Mouse (Mus musculus) lung, adult 2 months (tissue): Measurements from ENCODE around the gene Kng2. TPM values are rescaled to one million over a fixed set of nuclear protein-coding genes. Genes with fewer than 3 reads are reported as not detected.
"Not testable (repeated sequence)": the region's sequence is repeated elsewhere in the genome, so short reads cannot be mapped to it uniquely, and the experiment has no call there.

ENCODE experiments used
- DNase-seq: peaks from one replicate; pipeline ENCODE4 v3.0.0; 2022
- H3K4me1 ChIP-seq: fragments of 200-500 bp; 2 replicates; pipeline ENCODE4 v1.6.1; 2011; ENCODE audit warnings: low read length; ENCODE audit not compliant: control insufficient read depth, insufficient read depth
- H3K4me3 ChIP-seq: fragments of 200-500 bp; replicated peaks from 2 replicates; pipeline ENCODE3; 2011; ENCODE audit warnings: low read depth, mild to moderate bottlenecking, control low read depth, low read length; ENCODE audit errors: extremely low read depth
- CTCF ChIP-seq: fragments of 200-500 bp; IDR thresholded peaks from 2 replicates; pipeline ENCODE4 v1.5.1; 2011; ENCODE audit warnings: mild to moderate bottlenecking, low read length, control low read depth; ENCODE audit not compliant: insufficient read depth
- POLR2A ChIP-seq: fragments of 200-500 bp; IDR thresholded peaks from 2 replicates; pipeline ENCODE4 v1.6.1; 2011; ENCODE audit warnings: low read depth, mild to moderate bottlenecking, control low read depth, low read length, borderline replicate concordance; ENCODE audit errors: extremely low read depth
- WGBS: fragments of 180-500 bp; shearing (Covaris S2); methylation state at CpG from one replicate; pipeline ENCODE4 v1.1.7; 2018; 5-methylcytosine and 5-hydroxymethylcytosine counted together
- polyA plus RNA-seq: library from polyadenylated mRNA; depleted of rRNA; stranded (reverse); fragments of >200 nt; gene quantifications from 2 replicates; pipeline ENCODE4 v1.2.3, GENCODE M21; 2012; rRNA removed

The Kng2 gene
- polyA plus RNA-seq: 0.51 TPM in 1 of 2 replicates, not detected in the other

DNA sequence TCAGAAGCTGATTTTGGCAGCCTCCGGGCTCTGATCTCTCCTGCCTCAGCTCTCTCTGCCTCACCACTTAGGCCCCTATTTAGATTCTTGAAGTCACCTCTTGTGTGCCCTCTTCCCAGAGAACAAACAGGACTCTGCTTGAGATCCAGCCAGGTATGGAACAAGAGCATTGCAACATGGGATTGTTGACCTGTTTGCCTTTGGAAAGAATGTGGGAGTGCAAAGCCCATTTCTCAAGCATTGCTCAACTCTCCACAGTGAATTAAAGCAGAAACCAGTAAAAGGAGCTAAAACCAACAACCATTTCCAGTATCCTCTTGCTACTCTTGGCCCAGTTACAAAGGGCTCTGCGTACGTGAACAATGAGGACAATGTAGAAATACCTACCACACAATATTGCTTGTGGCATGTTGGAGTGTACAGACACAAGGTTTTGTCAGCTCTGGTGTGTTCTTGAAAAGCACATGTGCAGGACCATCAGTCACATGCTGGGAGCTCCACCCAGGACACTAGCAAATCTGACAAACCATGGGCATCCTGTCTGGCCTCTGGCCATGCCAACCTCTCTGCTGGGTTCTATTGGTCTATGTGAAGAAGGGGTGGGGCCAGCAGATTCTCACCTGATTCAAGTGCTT is at the start of gene Kng2:
Gene Kng2 (minus strand): TSS at position 517 of the 635 bp plus-strand sequence.
- H3K4me3 ChIP-seq, H3K4me1 ChIP-seq: not testable (repeated sequence)
- DNase-seq: peak; percentile 31
- WGBS: 68% methylated on average over 3 of the region's 3 CpGs

DNA sequence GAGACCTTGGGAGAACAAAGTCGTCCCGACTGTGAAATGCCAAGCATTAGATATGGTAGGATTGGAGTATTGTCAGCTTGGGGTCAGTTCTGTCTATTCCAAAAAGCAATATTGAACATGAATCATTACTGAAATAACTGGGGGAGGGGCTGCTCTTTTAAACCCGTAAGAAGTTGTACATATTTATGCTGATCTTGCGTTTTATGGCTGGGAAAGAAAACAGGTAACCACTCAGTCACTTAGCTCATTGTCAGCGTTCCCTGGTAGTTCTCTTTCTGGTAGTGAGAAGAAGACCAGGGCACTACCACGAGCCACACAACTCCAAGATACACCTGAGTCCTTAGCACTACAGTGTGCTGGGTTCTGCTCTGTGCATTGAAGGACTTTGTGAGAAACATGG is 48.2 kb upstream of the Kng2 start:
- H3K4me1 ChIP-seq, DNase-seq, H3K4me3 ChIP-seq: not testable (repeated sequence)
- WGBS: 84% methylated on average over 6 of the region's 6 CpGs

GRCm38 (mm10) chr16:23060781-23061325 is 31.6 kb upstream of the Kng2 start:
- not testable (repeated sequence) for DNase-seq, H3K4me3 ChIP-seq, H3K4me1 ChIP-seq
- WGBS: 82% methylated on average over 5 of the region's 5 CpGs

GRCm38 (mm10) chr16:23059630-23060029 is 30.3 kb upstream of the Kng2 start:
- H3K4me3 ChIP-seq, DNase-seq, H3K4me1 ChIP-seq: not testable (repeated sequence)
- WGBS: 47% methylated on average over 4 of the region's 4 CpGs

- WGBS: 75% methylated on average over 1 of the region's 1 CpGs
- DNase-seq, H3K4me1 ChIP-seq, H3K4me3 ChIP-seq: not testable (repeated sequence)
These were observed 28.6 kb upstream of the Kng2 start, which contains the start of gene Kng1 for GRCm38 (mm10) chr16:23057668-23058447. Gene Kng1 (plus strand): TSS chr16:23057865.

DNA sequence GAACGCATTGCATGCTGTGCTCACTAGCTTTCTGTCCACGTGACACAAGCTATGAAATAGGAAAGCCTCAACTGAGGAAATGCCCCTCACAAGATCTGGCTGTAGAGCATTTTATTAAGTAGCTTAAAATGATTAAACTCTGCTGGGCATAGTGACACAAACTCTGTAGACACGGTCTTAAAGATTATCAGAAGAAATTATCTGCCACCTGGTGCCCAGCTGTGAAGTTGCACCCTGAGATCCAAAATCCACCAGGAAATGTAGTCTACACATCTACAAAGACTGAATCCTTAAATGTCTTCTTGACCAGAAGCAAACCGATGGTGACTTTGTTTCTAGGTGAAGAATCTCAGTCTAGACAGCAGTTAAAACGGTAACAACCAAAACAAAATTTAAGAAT is 17.0 kb upstream of the Kng2 start:
- Histone ChIP-seq H3K4me1 (no peaks in the 10 kb centered on the region), H3K4me3 (no peak overlapping the region)
- DNase-seq: no peak
- TF ChIP-seq POLR2A (no peak), CTCF (no peak)
- 52% methylated on average over 5 of the region's 5 CpGs for WGBS

GRCm38 (mm10) chr16:23040876-23041275 is 11.6 kb upstream of the Kng2 start:
- WGBS: 32% methylated on average over 4 of the region's 4 CpGs
- no peak overlapping the region for H3K4me3 ChIP-seq
- TF ChIP-seq POLR2A (no peak), CTCF (no peak)
- no peaks in the 10 kb centered on the region for H3K4me1 ChIP-seq
- DNase-seq: no peak

GRCm38 (mm10) chr16:23039281-23039680 is 10.0 kb upstream of the Kng2 start:
- no peak overlapping the region for H3K4me3 ChIP-seq
- DNase-seq: no peak
- WGBS: 85% methylated on average over 4 of the region's 4 CpGs
- no peaks in the 10 kb centered on the region for H3K4me1 ChIP-seq
- TF ChIP-seq CTCF (no peak), POLR2A (no peak)

GRCm38 (mm10) chr16:23037744-23038143 is 8.5 kb upstream of the Kng2 start:
- Histone ChIP-seq H3K4me3 (no peak overlapping the region), H3K4me1 (no peaks in the 10 kb centered on the region)
- no peak for DNase-seq
- 53% methylated on average over 7 of the region's 7 CpGs for WGBS
- TF ChIP-seq POLR2A (no peak), CTCF (no peak)

DNA sequence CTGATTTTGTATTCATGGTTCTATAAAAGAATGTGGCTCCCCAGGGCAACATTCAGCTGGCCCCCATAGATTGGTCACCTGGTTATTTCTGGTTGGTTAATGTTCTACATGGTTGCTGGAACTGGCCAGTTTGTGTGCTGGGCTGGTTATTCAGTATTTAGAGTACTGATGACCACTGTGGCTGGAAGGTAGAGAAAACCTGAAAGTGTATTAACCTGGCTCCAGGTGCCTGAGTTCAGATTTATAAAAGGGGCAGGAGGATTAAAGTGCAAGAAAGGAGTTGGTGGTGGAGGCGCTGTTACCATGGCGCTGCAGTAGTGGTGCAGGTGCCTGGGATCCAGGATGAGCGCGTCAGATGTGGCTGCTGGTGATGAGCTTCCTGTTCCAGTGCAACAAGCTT is 4.4 kb upstream of the Kng2 start:
- Histone ChIP-seq H3K4me1 (no peaks in the 10 kb centered on the region), H3K4me3 (no peak overlapping the region)
- no peak for TF ChIP-seq CTCF
- DNase-seq: no peak
- 94% methylated on average over 4 of the region's 4 CpGs for WGBS
